Mouse (Mus musculus) testis, postnatal 10 days (tissue): ENCODE data around the gene Nde1.
"Not testable (repeated sequence)": the region's sequence is repeated elsewhere in the genome, so short reads cannot be mapped to it uniquely, and the experiment has no call there.

Experiments used
- DNase-seq: peaks from one replicate; pipeline ENCODE4 v3.0.0; 2021; ENCODE audit warnings: low spot score

Nde1 gene

GRCm38 (mm10) chr16:14162988-14163416 lies at the start of gene Nde1, which contains the start of gene Marf1:
Gene Nde1 (plus strand): TSS chr16:14163275.
Gene Marf1 (minus strand): TSS chr16:14163351.
- peak; percentile 90 for DNase-seq

- no peak for DNase-seq
These were observed 45.8 kb upstream of the Nde1 start for GRCm38 (mm10) chr16:14117299-14117698.

- DNase-seq, result no peak
These were observed 42.1 kb upstream of the Nde1 start for GRCm38 (mm10) chr16:14120941-14121340.

- no peak for DNase-seq
These were observed 41.5 kb upstream of the Nde1 start for GRCm38 (mm10) chr16:14121563-14121962.

- no peak for DNase-seq
These were observed 40.5 kb upstream of the Nde1 start for GRCm38 (mm10) chr16:14122586-14122985.

- no peak for DNase-seq
These were observed 39.2 kb upstream of the Nde1 start for GRCm38 (mm10) chr16:14123901-14124300.

- DNase-seq, result peak; percentile 64
These were observed 38.4 kb upstream of the Nde1 start for GRCm38 (mm10) chr16:14124709-14125108.

GRCm38 (mm10) chr16:14125253-14125652 lies 37.8 kb upstream of the Nde1 start:
- DNase-seq, result no peak

GRCm38 (mm10) chr16:14128977-14129376 lies 34.1 kb upstream of the Nde1 start:
- no peak for DNase-seq

- DNase-seq, result no peak
These were observed 32.3 kb upstream of the Nde1 start for GRCm38 (mm10) chr16:14130796-14131195.

GRCm38 (mm10) chr16:14131376-14131775 lies 31.7 kb upstream of the Nde1 start:
- DNase-seq, result no peak

- no peak for DNase-seq
These were observed 31.2 kb upstream of the Nde1 start for GRCm38 (mm10) chr16:14131838-14132237.

GRCm38 (mm10) chr16:14135014-14135413 lies 28.1 kb upstream of the Nde1 start:
- DNase-seq, result no peak

GRCm38 (mm10) chr16:14137976-14138561 lies 25.0 kb upstream of the Nde1 start:
- no peak for DNase-seq

- DNase-seq, result no peak
These were observed 24.0 kb upstream of the Nde1 start for GRCm38 (mm10) chr16:14139106-14139505.

GRCm38 (mm10) chr16:14143298-14143697 lies 19.8 kb upstream of the Nde1 start:
- DNase-seq, result no peak

- DNase-seq, result no peak
These were observed 15.4 kb upstream of the Nde1 start for GRCm38 (mm10) chr16:14147712-14148111.

GRCm38 (mm10) chr16:14151718-14152117 lies 11.4 kb upstream of the Nde1 start:
- DNase-seq, result no peak

- not testable (repeated sequence) for DNase-seq
These were observed 7.4 kb upstream of the Nde1 start for GRCm38 (mm10) chr16:14155638-14156037.

- DNase-seq, result no peak
These were observed 6.8 kb upstream of the Nde1 start for GRCm38 (mm10) chr16:14156312-14156711.

- no peak for DNase-seq
These were observed 4.5 kb upstream of the Nde1 start for GRCm38 (mm10) chr16:14158536-14158935.

- DNase-seq, result peak; percentile 100
These were observed 3.9 kb upstream of the Nde1 start for GRCm38 (mm10) chr16:14158936-14159745.

- DNase-seq, result peak; percentile 78
These were observed 3.3 kb upstream of the Nde1 start for GRCm38 (mm10) chr16:14159746-14160131.

GRCm38 (mm10) chr16:14160941-14161340 lies 2.1 kb upstream of the Nde1 start:
- DNase-seq, result no peak
